Mouse (Mus musculus): ENCODE data around the gene Rusc2.

Rusc2 gene
- long read RNA-seq, experiment 1, partial matches to known transcripts: 5 of 9 reads
- long read RNA-seq, experiment 1, other reads (novel, unspliced or antisense): 4 of 9 reads
- long read RNA-seq, experiment 2, partial matches to known transcripts: 2 of 13 reads
- long read RNA-seq, experiment 2, other reads (novel, unspliced or antisense): 10 of 13 reads

DNA sequence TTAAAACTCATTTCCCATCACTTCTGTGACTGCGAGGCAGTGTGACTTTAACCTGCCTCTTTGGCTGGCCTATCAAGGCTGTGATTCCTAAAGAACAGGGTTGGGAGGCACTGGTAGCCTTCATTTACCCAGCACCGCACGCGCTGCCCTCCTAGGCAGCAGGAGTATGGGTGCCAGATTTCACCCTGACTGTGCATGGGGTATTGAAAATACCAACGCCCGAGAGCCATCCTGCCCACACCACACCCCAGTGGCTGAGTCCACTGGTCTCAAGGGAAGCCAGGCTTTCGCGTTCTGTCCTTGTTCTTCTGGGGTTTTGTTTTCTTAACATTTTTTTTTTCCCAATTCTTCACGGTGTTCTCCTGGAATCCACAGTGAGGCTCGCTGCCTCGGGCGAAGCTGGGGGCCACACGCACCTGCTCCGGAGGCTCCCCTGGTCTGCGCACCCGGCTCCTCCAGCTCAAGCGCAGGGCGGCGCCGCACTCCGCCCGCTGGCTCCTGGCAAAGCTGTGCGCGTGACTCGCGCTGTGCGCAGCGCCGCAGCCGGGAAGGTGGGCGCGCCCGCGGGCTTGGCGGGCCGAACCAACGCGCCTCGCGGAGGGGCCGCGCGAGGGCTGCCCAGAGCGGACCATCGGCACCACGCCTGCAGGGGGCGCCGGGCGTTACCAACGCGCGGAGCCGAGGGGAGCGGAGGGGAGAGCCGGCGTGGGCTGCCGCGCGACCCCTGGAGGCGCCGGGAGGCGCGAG lies at the start of gene Rusc2:
Gene Rusc2, plus strand, starts transcription at position 572 of the 747 bp plus-strand sequence.
- intact Hi-C loops (cut with DNase I): loop anchor here (2.0 kb wide), 1 partner anchor 39 kb away; no protein-coding TSS in a partner anchor

DNA sequence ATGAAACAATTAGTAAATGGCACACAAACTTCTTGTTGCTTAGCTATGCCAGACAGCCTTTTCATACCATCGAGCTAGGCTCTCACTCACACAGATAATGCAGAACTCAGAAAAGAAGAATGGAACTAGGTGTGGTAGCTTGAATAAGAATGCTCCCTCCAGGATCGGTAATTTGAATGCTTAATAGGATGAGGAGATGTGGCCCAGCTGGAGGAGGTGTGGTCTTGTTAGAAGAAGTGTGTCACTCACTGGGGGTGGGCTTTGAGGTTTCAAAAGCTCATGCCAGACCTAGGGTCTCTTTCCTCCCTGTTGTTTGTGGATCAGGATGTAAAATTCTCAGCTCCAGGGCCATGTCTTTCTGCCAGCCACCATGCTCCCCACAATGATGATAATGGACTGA lies 47.0 kb upstream of the Rusc2 start:
- intact Hi-C loops (cut with DNase I): no loop called here

- intact Hi-C loops (cut with DNase I): no loop called here
Measured at GRCm38 (mm10) chr4:43336176-43336575, 45.6 kb upstream of the Rusc2 start.

GRCm38 (mm10) chr4:43340096-43340804 lies 41.5 kb upstream of the Rusc2 start:
- intact Hi-C loops (cut with DNase I): no loop called here

- intact Hi-C loops (cut with DNase I): no loop called here
Measured at GRCm38 (mm10) chr4:43341276-43341891, 40.4 kb upstream of the Rusc2 start.

GRCm38 (mm10) chr4:43342443-43342842 lies 39.3 kb upstream of the Rusc2 start:
- intact Hi-C loops (cut with DNase I): no loop called here

GRCm38 (mm10) chr4:43344932-43345331 lies 36.8 kb upstream of the Rusc2 start:
- intact Hi-C loops (cut with DNase I): no loop called here

DNA sequence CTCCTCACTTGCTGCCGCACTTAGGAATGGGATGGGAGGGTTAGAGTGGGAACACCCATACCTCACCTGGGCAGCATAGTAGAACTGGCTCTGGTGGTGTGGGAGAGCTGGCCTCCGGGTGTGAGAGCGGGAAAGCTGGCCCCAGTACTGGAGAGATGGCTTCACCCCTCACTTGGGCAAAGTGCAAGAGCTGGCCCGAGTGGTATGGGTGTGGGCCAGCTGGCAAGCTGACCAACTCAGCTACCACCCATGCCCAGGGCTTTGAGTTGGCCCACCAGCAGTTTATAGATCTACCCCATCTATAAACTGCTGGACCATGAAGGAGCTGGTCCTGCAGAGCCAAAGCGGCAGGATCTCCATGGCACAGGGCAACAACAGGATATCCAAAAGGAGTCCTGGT lies 32.6 kb upstream of the Rusc2 start:
- intact Hi-C loops (cut with DNase I): no loop called here

DNA sequence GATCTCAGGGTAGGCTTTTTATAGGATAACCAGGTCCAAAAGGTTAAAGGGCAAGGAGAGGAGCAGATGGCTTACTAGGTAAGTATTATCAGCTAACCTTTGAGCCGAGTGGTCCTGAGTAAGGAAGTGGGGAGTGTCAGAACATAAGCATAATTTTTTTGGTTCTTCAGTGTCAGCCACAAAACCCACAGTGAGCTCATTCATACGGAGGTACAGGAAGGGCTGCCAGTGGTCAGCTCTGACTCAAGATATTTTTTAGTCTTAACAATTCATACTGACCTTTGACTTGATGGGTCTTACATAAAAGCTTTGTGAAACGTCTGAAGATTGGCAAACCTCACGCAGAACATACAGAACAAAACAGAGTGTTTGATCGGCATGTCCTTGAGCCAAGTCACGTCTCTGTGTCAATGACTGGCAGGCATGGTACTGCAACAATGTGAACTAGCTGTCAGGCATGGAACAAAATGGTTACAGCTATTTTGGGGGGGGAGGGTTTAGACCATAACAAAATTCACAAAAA lies 31.7 kb upstream of the Rusc2 start:
- intact Hi-C loops (cut with DNase I): no loop called here

DNA sequence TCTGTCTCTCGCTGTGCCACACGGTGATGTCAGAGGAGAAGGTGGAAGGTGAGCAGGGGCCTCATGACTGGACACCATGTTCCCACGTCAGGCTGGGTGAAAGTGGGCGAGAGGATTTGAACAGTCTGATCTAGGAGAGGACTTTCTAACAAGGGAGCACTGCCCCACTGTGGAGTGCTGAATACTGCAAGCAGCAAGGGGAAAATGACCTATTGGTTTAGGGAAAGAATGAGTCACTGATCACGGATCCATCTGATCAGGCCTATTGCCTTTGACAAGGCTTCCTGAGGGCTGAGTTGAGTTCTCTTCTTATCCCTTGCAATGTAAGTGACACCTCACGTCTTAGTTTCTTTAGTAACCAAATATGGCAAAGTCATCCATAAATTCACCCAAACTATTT lies 28.1 kb upstream of the Rusc2 start:
- intact Hi-C loops (cut with DNase I): no loop called here

GRCm38 (mm10) chr4:43364914-43365560 lies 16.7 kb upstream of the Rusc2 start:
- intact Hi-C loops (cut with DNase I): no loop called here

- intact Hi-C loops (cut with DNase I): no loop called here
Measured at GRCm38 (mm10) chr4:43367295-43367694, 14.5 kb upstream of the Rusc2 start.

GRCm38 (mm10) chr4:43367787-43368186 lies 14.0 kb upstream of the Rusc2 start:
- intact Hi-C loops (cut with DNase I): no loop called here

GRCm38 (mm10) chr4:43371406-43371805 lies 10.4 kb upstream of the Rusc2 start:
- intact Hi-C loops (cut with DNase I): loop anchor here (10.0 kb wide), 1 partner anchor 107 kb away; the partner anchor contains the start of gene Atp8b5

GRCm38 (mm10) chr4:43372155-43372554 lies 9.6 kb upstream of the Rusc2 start:
- intact Hi-C loops (cut with DNase I): loop anchor here (10.0 kb wide), 1 partner anchor 107 kb away; the partner anchor contains the start of gene Atp8b5

- intact Hi-C loops (cut with DNase I): loop anchor here (10.0 kb wide), 1 partner anchor 109 kb away; the partner anchor contains the start of gene Atp8b5
Measured at GRCm38 (mm10) chr4:43374266-43374665, 7.5 kb upstream of the Rusc2 start.

DNA sequence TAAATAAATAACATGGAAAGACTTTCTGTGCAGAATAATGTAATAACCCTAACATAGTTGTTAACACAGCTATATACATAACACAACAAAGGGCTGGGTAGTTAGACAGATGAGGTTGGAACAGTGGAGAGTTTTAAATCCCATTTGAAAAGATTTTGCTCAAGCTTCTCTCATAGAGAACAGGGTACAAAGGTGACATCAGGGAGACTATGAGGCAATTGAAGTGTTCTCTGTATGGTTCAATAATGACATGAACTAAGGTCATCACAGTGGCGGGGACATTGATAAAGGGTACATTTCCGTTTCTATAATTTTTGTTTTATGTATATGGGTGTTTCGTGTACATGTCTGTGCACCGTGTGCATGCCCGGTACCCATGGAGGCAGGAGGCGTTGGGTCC lies 2.2 kb upstream of the Rusc2 start:
- intact Hi-C loops (cut with DNase I): loop anchor here (10.0 kb wide), 1 partner anchor 115 kb away; the partner anchor contains the start of gene Atp8b5

DNA sequence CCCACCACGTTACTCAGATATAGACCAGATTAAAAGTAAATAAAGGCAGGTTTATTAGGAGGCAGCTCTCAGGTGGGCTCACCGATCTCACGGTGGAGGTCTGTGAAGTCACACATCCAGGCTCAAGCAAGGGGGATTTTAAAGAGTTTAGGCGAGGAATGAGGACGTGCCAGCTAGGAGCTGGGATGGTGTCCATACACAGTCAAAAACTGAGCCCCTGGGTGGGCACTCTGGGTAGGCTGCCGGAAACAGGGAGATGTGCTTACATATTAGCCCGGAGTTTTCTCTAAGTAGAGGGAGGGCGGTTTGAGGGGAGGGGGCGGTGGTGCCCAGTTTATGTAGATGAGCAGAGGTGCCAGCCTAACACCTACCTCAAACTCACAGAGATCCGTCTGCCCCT lies 828 bp upstream of the Rusc2 start:
- intact Hi-C loops (cut with DNase I): loop anchor here (2.0 kb wide), 1 partner anchor 40 kb away; no protein-coding TSS in a partner anchor

DNA sequence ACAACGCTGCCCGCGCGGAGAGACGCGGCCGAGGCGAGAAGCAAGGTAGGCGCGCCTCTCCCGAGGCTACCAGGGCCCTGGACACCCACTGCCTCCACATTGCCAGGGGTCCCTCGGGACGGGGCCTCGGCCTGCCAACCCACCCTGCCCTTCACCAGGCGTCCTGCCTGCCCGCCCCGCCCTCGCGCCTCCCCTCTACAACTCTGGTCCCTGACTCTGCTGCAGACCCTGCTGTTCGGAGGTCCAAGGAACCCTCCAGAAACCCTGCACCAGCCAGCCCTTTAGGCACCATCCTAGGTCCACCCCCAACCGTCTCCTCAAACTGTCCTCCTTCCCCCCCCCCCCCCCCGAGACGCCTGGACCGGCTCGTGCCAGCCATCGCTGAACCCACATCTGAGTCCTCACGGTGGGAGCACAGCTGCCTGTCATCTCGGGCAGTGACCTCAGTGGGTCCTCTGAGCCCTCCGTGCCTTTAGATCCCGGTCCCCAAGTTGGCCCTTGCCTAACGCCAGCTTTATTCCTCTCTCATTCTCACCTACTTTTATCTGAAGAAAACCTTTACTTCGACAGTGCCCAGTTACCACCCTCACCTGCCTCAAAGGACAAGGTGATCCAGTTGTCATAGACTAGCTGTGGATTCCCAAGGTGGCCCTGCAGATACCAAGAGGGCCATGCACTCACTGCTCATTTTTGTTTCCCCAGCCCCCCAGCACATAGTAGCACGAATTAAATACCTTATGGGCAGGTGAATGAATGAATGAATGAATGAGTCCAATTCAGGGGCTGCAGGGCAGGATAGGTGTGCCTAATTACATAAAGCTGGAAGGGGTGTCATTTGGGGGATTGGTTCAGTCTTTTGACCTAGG lies 609 bp downstream of the Rusc2 start:
- intact Hi-C loops (cut with DNase I): no loop called here

Data from adrenal gland (tissue).